Mouse (Mus musculus): ENCODE data around the gene Mc3r.

Mc3r gene

GRCm38 (mm10) chr2:172256418-172256817 is 8.1 kb downstream of the Mc3r start:
- DNase-seq (ENCODE audit: low spot score in 2 of 2), result no peak

- DNase-seq (ENCODE audit: low spot score in 2 of 2), result peak in 1 of 2 experiments; percentile 20
Observed at GRCm38 (mm10) chr2:172256956-172257355, 8.7 kb downstream of the Mc3r start.

DNA sequence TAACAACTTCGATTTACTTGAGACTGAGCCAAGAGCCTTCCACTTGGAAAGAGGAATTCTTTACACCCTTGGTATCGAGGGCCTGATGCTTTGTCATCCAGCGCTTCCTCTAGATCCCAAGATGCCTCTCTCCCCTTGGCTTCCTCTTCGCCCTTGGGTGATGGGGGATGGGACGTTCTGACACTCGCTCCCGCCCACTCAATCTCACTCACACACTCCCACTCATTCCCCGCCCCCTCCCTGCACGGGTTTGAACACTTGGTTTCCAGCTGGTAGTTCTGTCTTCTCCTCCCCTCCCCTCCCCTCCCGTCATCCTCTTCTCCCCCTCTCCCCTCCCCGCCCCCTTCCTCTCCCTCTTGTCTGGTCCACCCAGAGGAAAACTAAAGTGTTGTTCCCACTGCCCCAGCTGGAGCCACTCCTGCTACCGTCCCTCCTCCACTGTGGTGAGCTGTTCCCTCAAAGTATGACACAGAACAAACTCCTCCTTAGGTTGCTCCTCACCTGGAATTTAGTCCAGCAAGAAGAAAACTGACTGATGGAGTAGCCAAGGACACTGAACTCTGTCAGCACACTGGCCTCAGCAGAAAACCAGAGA is 9.3 kb downstream of the Mc3r start:
- DNase-seq (ENCODE audit: low spot score in 2 of 2), result no peak

GRCm38 (mm10) chr2:172260064-172260463 is 11.8 kb downstream of the Mc3r start:
- DNase-seq (ENCODE audit: low spot score in 2 of 2), result no peak

GRCm38 (mm10) chr2:172261441-172261840 is 13.1 kb downstream of the Mc3r start:
- DNase-seq (ENCODE audit: low spot score in 2 of 2), result no peak

- DNase-seq (ENCODE audit: low spot score in 2 of 2), result no peak
Observed at GRCm38 (mm10) chr2:172263216-172263615, 14.9 kb downstream of the Mc3r start.

DNA sequence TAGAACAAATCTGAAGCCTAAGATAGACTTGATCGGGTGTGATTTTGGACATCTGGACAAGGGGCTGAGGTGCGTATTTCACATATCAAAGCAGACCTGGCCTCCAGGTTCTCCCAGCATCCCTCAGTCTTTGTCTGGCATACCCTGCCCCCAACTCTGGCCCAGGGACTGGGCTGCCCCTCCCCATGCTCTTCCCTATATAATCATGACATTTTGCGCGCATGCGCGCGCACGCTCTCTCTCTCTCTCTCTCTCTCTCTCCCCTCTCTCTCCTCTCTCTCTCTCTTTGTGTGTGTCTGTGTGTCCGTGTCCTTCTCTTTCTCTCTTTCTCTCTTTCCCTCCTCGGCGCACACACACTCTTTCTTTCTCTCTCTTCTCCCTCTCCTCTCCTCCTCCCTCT is 21.6 kb downstream of the Mc3r start:
- DNase-seq (ENCODE audit: low spot score in 2 of 2), result no peak

DNA sequence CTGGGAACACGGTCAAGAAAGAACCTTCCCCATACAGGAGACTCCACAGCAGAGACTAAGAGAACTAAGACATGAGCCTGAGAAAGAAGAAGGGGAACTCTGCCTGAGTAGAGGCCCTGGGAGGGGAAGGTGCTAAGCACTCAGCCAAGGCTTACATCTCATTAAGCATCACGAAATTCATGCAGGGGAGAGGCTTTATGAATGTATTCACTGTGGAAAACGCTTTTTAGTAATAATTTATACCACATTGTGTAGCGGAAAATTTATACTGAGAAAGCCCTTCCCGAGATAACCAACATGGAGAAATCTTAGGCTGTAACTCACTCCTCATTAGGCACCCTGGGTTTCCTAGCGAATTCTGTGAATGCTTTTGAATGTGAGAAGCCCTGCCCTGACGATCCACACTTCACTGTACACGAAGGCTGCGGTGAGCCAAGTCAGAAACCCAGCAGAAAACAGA is 22.2 kb downstream of the Mc3r start:
- no peak for DNase-seq (ENCODE audit: low spot score in 2 of 2)

DNA sequence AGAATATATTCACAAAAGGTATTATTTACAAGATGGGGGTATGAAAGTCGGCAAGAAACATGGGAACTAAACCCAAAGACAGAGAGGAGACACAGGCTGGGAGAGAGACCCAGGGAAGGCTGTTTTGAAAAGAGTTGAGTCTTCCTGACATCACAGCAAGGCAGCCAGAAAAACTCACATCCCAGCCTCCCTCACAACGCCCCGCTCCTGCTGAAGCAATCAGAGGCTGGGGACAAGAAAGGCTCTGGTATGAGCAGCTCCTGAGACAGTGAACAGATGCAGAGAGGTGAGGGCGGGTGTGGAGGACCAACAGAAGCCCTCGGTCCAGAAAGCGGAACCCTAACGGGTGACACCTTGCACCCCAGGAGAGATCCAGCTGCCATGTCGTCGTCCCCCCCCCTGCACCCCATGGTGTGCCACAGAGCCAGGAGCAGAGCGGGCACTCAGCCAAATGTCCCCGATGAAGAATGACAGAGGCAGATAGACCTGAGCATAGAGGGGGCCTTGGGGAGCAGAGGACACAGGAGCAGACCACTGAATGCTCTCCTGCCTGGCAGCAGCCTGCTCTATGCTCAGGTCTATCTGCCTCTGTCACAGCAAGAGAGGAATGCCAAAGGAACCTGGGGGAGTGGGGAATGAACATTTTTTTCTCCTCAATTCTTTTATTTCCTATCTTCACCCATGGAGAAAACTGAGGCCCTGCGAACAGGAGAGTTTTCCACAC is 22.8 kb downstream of the Mc3r start:
- no peak for DNase-seq (ENCODE audit: low spot score in 2 of 2)

DNA sequence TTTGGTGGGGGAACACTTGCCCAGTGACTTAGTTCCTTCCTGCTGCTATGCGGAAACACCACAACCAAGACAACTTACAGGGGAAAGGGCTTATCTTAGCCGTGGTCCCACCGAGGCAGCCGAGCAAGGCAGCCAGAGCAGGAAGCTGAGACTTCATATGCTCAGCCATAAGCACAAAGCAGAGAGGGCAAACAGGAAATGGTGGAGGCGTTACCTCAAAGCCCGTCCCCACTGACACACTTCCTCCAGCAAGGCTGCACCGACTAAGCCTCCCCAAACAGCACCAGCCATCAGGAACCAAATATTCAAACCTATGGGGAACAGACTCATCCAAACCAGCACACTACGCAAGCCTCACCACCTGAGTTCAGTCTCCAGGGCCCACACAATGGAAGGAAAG is 26.4 kb downstream of the Mc3r start:
- no peak for DNase-seq (ENCODE audit: low spot score in 2 of 2)

- DNase-seq (ENCODE audit: low spot score in 2 of 2), result no peak
Observed at GRCm38 (mm10) chr2:172276155-172276554, 27.9 kb downstream of the Mc3r start.

DNA sequence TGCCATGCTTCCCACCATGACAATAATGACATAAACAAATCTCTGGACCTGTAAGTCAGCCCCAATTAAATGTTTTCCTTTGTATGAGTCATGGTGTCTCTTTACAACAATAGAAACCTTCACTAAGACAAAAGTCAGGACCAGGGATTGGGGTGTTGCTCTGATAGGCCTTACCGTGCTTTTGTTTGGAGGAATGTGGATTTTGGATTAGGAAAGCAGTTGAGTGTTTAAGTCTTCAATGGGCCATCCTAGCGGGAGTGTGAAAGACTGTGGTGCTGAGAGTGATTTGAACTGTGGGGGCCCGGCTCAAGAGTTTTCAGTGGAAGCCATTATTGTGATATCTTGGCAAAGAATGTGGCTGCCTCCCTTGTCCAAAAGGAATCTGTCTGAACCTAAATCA is 30.7 kb downstream of the Mc3r start:
- DNase-seq (ENCODE audit: low spot score in 2 of 2), result no peak

GRCm38 (mm10) chr2:172282071-172282710 is 33.9 kb downstream of the Mc3r start:
- no peak for DNase-seq (ENCODE audit: low spot score in 2 of 2)

DNA sequence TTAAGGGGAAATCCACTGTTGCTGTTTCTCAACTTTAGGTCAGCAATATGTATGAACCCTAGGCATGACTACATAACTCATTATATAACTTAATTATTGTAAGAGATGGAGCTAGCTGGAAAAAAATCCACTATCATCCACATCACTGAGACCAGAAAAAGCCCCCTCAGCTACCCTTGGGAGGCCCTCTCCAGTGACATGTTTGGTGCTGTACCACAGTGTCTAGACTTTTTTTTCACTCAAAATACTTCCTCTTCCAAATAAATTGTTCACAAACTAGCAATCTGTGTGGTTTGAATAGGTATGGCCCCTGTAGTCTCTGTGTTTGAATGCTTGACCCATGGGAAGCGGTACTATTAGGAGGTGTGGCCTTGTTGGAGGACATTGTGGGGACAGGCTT is 39.4 kb downstream of the Mc3r start:
- no peak for DNase-seq (ENCODE audit: low spot score in 2 of 2)

- DNase-seq (ENCODE audit: low spot score in 2 of 2), result no peak
Observed at GRCm38 (mm10) chr2:172288965-172289364, 40.7 kb downstream of the Mc3r start.

GRCm38 (mm10) chr2:172289632-172290031 is 41.3 kb downstream of the Mc3r start:
- no peak for DNase-seq (ENCODE audit: low spot score in 2 of 2)

DNA sequence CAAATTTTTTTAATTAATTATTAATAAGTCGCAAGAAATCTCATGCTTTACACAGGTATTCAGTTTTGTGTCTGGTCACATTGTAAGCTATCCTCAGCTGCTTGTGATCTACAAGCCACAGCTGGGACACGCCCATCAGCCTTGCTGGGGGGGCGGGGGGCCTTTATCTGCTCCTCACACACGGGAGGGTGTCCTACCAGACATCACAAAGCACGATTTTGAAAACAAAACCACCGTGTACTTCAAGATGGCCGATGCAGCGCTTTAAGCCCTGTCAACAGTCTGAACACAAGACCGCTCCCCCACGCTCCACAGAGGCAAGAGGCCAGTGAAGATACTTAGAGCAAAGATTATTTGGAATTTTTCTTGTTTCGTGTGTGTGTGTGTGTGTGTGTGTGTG is 42.2 kb downstream of the Mc3r start:
- DNase-seq (ENCODE audit: low spot score in 2 of 2), result no peak

DNA sequence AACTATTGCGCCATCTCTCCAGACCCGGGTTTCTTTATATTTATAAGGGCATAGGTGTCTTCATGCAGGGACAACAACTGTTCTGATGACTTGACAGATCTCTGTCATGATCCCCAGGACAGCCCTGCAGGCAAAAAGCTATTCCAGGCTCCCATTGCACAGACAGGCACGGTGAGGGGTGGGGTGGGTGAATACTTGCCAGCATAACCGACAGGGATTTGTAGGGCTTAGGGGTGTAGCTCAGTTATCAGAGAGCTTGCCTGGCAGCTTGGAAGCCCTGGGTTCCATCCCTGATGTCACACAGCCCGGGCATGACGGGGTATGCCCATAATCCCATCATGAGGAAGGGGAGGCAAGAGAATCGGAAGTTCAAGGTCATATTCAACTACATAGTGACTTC is 42.7 kb downstream of the Mc3r start:
- DNase-seq (ENCODE audit: low spot score in 2 of 2), result no peak

- DNase-seq (ENCODE audit: low spot score in 2 of 2), result no peak
Observed at GRCm38 (mm10) chr2:172291755-172292524, 43.6 kb downstream of the Mc3r start.

DNA sequence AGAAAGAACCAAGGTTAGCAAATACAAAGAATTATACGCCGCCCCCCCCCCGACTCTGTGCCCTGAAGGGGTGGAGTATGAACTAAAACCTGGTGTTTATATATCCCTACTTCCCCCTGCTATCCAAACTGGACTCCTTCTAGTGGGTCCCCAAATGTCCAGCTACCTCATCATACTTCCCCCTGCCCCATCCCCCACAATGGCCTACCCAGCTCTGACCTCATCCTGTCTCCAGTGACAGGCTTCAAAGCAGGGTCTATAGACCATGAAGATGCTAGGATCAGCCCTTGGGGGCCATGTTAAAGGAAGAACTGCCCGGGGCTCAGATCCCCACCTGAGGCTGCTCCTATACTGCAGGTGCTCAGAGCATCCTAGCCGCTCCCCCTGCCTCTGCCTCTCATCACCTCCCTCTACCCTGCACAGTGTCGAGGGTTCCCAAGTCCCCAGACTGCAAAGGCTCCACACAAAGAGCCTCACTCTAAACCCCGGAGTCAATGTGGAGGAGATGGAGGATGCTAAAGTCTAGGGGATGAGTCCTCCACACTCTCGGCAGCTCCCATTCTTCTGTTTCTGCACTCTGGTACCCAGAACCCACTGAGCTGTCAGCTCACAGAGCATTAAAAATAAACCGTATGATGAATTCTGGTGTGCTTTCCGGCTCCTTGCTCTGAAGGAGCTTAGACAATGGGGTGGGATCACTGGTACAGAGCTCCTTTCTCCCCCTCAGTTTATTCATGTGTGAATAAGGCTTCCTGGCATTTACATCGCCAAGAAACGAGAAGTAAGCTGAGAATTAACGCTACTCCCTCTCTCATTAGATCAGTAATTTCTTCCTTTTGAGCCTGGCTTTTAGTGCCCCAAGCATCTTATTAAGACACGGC is 44.5 kb downstream of the Mc3r start:
- DNase-seq (ENCODE audit: low spot score in 2 of 2), result no peak

DNA sequence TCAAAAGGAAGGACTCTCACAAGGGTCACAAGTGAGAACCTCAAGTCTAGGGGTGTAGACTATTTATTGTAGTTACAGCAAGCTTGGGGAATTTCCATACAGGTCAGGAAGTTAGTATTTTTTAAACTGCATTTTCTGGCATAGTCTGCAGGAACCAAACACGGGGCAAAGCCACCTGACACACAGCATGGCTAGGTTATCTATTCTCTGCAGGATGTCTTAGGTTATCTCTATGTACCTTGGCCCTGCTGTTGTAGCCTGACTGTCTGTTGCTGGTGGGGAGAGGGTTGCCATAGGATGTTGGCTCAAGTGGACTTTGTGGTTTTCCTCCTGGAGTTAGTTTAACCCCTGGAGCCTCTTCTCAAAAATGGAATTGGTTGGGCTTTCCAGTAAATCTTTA is 49.8 kb downstream of the Mc3r start:
- no peak for DNase-seq (ENCODE audit: low spot score in 2 of 2)

Data from right cerebral cortex, postnatal 36 days (tissue).